Mouse (Mus musculus) embryonic fibroblast, embryonic 13.5 days (primary cell): ENCODE results near the gene Klhdc4.

Experiments
- CTCF ChIP-seq: IDR thresholded peaks from 2 replicates; pipeline ENCODE4 v1.5.1; 2011; ENCODE audit warnings: mild to moderate bottlenecking, control low read depth, low read length, moderate library complexity, borderline replicate concordance; ENCODE audit not compliant: insufficient read depth
- POLR2A ChIP-seq: IDR thresholded peaks from 2 replicates; pipeline ENCODE4 v1.6.1; 2011; ENCODE audit warnings: low read depth, mild to moderate bottlenecking, control low read depth, low read length, moderate library complexity

GRCm38 (mm10) chr8:121844765-121845164 lies 15.4 kb upstream of the Klhdc4 start:
- no peak for TF ChIP-seq CTCF
- TF ChIP-seq POLR2A: no peak
